Mouse (Mus musculus) frontal cortex, postnatal 36 days (tissue): ENCODE results near the gene Gdpgp1.

Experiments
- DNase-seq, 2 experiments: peaks; one replicate each; pipeline ENCODE4 v3.0.0; 2022; ENCODE audit warnings: low spot score in 2 of 2

Gene Gdpgp1

DNA sequence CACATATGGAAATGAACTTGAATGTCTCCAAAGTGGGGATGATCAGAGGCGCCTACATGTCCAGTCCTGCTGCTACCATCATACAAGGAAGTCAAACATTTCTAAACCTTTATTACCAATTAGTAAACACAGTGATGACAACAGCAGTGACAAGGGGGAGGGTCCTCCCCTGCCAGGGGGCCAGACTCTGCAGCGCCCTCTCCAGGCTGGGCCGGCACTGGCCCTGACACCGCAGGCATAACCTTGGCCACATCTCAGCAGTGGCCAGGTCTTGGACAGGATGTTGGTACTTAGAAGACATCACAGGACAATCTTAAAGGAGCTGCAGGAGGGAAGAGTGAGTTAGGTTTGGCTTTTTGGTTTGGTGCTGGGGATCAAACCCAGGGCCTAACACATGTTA is 5.6 kb upstream of the Gdpgp1 start:
- DNase-seq, result no peak

DNA sequence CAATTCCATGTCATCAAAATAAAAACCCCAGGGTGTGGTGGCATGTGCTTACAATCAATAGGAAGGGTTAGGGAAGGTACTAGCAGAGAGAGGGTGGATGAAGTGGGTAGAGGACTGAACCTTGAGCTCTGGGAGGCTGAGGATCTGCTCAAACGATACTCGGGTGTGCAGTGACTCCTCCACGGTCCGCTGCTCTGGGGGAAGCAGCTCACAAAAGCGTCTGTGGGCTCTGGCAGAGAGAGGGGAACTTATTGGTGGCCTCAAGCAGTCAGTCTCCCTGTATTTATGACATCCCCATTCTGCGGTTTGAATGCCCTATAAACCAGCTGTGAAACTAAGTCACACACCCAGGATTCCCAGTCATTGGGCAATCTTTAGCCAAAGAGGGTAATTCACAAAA is 2.5 kb upstream of the Gdpgp1 start:
- no peak for DNase-seq

DNA sequence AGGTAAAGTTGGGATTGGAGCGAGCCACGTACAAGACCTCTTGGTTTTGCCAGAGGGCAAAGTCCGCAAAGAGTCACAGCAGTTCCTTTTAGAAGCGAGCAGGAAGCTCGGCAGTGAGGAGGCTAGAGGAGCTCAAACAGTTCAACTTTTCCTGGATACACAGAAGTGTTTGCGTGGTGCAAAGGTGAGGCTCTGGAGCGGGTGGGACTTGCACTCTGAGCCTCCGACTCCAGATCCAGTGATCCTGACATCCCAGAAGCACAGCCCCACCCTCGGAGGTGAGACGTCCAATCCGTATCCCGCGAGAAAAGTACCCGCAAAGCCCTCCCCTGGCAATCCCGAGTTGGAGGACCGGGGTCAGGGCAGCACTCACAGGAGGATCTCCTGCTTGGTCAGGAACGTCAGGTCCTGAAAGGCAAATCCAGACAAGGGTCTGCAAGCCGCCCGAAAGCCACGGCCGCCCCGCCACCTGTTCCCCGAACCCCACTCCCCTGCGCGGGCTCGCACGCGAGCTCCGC is 635 bp upstream of the Gdpgp1 start:
- peak in 1 of 2 experiments; percentile 20 for DNase-seq

DNA sequence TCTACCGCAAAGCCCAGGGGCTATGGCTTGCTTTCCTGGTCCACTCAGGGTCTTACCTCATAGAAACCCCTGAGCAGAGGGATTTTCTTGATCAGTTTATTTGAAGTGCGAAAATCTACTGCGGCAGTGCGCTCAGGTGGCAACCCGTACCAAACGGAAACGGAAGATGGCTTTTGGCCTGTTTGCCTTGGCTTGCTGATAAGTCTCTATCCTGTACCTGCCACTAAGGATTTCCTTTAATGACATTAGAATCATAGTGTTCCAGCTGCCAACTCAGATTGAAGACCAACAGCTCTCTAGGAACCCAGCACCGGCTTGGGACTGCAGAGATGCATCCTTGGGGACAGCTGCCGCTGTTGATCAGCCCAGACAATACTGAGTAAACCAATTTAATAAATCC is 1.1 kb downstream of the Gdpgp1 start:
- DNase-seq, result no peak

DNA sequence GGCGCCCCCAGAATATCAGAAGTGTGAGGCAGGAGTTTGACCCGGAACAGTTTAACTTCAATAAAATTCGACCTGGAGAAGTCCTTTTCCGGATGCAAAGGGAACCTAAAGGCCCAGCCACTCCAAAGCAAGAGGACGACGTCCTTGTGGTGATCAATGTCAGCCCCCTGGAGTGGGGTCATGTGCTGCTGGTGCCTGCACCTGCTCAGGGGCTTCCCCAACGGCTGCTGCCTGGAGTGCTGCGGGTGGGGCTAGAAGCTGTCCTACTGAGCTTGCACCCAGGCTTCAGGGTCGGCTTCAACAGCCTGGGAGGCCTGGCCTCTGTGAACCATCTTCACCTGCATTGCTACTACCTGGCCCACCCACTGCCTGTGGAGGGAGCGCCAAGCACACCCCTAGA is 5.9 kb downstream of the Gdpgp1 start:
- DNase-seq, result no peak

DNA sequence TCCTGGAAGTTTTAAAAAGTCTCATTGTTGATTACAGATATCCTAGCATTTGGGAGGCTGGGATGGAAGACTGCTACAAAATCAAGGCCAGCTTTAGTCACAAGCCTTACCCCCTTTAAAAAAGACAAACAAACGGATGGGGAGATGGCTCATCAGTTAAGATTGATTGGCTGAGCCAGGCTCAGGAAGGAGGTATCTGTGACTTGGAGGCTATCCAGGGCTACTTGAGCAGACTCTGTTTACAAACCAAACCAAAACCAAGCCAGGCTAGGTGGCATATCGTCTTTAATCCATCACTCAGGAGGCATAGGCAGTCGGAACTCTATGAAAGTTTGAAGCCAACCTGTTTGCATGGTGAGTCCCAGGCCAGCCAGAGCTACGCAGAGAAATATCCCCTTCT is 9.0 kb downstream of the Gdpgp1 start:
- DNase-seq, result no peak

DNA sequence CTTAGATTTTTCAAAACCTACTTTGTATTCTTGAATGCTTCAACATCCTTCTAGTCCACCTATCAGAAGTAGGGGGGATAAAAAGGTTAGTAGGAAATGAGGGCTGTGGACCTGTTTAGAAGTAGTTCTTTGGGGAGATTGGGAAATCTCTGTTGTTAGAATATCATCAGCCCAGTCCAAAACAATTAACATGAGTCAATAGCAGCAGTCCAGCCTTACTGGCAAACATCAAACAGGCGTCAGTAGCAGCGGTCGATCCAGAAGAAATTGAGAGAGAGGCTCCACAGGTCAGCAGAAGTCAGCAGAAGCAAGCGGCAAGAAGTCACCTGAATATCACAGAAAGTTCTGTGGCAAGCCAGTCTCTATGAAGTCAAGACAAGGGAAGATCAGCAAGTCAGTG is 12.2 kb downstream of the Gdpgp1 start:
- DNase-seq, result no peak

- peak; percentile 95 to 97 for DNase-seq
These were observed 13.6 kb downstream of the Gdpgp1 start, which contains the start of gene Ttll13 for GRCm38 (mm10) chr7:80246148-80246721. Ttll13 (plus strand) TSS chr7:80246376.

- DNase-seq, result no peak
These were observed 14.2 kb downstream of the Gdpgp1 start for GRCm38 (mm10) chr7:80246859-80247258.

GRCm38 (mm10) chr7:80252437-80252836 is 19.8 kb downstream of the Gdpgp1 start:
- no peak for DNase-seq

DNA sequence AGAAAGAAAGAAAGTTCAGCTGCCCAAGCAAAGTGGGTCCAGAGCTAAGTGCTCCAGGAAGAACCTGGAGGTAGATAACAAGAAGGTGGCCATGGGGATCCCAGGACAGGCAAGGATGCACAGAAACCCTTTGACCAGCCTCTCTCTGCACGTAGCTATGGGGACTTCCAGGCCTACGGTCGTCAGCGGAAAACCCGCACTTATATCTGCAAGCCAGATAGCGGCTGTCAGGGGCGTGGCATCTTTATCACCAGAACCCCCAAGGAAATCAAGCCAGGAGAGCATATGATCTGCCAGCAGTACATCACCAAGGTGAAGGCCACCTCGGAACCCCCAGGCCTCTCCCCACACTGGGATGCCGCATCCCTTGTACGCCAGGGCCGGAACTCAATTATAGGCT is 20.2 kb downstream of the Gdpgp1 start:
- DNase-seq, result no peak

DNA sequence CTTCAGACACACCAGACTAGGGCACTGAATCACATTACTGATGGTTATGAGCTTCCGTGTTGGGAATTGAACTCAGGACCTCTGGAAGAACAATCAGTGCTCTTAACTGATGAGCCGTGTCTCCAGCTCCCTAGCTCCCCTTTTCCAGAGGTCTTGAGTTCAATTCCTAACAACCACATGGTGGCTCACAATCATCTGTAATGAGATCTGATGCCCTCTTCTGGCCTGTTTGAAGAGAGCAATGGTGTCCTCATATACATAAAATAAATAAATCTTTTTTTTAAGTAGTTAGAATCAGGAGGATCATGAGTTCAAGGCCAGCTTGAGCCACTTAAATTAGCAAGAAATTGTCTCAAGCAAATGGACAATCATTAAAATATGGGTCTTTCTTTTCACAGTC is 23.3 kb downstream of the Gdpgp1 start:
- DNase-seq, result no peak

- no peak for DNase-seq
These were observed 25.0 kb downstream of the Gdpgp1 start for GRCm38 (mm10) chr7:80257706-80258105.

GRCm38 (mm10) chr7:80260625-80261371 is 28.1 kb downstream of the Gdpgp1 start, which contains the start of gene Ngrn:
Ngrn (plus strand) TSS chr7:80261215.
- peak; percentile 82 to 89 for DNase-seq

GRCm38 (mm10) chr7:80261372-80261990 is 28.8 kb downstream of the Gdpgp1 start:
- DNase-seq, result peak; percentile 19 to 26

- DNase-seq, result no peak
These were observed 31.9 kb downstream of the Gdpgp1 start for GRCm38 (mm10) chr7:80264606-80265005.

DNA sequence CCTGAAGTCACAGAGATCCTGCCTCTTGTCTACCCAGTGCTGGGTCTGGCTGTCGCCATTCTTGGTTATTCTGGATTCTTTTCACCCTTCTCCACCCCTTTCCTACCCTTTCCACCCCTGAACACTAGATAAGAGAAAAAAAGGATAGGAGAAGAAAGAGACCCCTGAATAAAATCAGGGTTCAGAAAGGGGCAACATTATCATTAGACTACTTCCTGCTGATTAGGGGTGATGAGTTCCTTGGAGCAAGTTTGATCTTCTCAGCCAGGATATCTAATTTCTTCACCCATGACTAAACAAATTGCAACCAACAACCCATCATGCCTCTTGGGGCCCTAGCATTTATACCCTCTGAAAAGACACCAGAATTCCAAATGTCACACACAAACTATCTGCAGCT is 35.1 kb downstream of the Gdpgp1 start:
- no peak for DNase-seq

DNA sequence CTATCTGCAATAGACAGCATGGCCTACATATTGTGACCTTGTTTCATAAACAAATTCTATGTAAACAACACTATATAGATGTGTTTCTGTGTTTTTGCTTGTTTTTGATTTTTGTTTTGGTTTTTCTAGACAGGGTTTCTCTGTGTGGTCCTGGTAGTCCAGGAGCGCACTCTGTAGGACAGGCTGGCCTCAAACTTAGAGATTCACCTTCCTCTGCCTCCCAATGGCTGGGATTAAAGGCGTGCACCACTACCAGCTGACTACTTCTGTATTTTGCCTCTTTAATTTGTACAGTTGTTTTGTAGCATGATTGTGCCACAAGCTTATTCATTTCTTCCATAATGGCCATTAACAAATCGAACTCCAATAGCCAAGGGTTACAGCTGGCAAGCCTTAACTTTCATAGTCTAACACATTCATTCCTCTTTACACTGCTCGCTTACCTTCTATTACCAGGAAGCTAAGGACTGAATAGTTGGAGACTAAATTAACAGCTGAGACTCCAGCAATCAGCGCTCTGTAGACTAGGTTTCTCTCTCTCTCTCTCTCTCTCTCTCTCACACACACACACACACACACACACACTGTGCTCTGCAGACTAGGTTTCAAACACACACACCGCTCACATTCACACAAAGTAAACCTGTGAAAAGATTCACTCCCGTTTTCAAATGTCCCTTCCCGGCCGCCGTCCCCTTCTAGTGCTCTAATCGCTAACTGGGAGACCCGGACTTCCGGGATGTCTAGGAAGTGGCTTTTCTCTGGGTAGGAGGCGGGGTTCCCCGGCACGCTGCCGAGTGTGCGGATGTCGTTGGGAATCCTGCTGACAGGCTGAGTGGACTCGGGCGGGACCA is 36.5 kb downstream of the Gdpgp1 start, which contains the start of gene Vps33b:
Gene Vps33b, plus strand, starts transcription at position 753 of the 854 bp plus-strand sequence.
- DNase-seq, result peak; percentile 94 to 95

DNA sequence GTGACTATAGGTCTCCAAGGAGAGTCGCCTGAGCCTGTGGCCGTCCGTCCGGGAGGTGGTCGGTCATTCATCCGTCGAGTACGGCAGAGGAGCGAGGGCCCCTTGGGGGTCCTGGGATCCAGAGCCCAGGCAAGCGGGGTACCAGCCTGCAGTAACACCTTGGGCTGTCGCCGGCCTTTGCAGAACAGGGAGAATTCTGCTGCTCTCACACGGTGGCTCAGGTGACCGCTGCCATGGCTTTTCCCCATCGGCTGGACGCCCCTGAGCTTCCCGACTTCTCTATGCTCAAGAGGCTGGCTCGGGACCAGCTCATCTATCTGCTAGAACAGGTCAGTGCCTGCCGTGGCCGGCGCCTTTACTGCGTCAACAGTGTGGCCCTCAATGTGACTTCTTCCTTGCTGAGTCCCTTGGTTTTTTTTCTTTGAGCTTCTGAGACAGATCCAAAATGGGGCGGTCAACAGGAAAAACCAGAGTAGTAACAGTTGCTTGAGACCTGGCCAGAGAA is 37.1 kb downstream of the Gdpgp1 start:
- no peak for DNase-seq

DNA sequence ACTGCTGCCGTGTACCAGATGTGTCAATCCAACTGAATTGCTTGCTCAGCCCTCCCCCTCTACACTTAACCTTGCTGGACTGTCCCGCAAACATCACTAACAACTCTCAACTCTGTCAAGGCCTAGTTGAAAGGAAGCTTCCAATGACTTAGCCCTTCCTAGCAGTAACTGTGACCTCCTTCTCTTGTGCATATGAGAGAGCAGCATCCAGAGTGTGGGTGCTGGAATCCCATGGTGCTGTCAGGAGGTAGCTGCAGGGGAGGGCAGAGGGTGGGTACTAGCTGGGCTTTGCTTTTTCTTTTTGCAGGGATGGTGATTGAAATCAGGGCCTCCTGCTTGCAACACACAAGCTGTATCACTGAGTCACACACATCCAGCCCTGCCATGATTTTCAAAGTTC is 40.8 kb downstream of the Gdpgp1 start:
- no peak for DNase-seq

DNA sequence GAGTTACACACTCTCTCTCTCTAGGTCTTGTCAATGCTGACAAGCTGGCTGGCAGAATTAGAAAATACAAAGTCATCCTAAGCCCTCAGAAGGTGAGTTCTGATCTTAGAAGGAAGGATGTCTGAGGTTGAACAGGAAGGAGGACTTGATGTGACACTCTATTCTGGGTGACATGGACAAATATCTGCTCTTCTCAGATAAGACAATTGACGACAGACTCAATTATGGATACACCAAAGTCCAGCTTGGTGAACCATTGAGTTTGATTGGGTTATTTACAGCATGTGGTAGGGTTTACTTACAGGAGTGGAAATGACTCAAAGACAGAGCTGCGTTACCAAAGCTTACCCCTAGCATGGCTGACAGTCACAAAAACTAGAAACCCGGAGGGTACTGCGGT is 43.7 kb downstream of the Gdpgp1 start:
- no peak for DNase-seq

- no peak for DNase-seq
These were observed 47.4 kb downstream of the Gdpgp1 start for GRCm38 (mm10) chr7:80280032-80280431.
